Mouse (Mus musculus): ENCODE results near the gene Chtop. TPM values are rescaled to one million over a fixed set of nuclear protein-coding genes. Genes with fewer than 3 reads are reported as not detected.

Chtop gene
- polyA plus RNA-seq, 1 experiment from 2014 or later = 161 TPM

DNA sequence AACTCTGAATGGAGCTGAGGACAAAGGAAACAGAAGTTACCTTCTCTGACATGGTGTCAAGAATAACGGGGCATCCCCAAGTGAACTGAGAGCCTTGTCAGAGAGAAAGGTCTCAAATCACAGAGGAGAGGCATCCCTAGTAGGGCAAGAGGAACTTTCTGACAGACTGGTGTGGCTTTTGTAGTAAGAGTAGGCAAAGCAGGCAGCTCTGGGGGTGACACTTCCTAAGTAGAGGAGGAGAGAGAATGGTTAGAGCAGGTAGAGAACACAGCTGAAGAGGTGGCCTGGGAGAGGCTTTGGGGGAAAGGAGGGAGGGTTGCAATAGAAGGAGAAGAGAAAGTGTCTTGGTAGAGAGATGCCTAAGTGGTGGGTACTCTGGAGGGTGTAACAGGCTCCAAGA is 26.1 kb upstream of the Chtop start:
- Histone ChIP-seq H3K4me3 (ENCODE audit: low read length) (no peak overlapping the region), H3K4me1 (ENCODE audit: control insufficient read depth, insufficient read depth, low read depth, low read length) (no peaks in the 10 kb centered on the region), H3K9ac (ENCODE audit: low read depth, low read length) (no peak overlapping the region), H3K27me3 (replicated peaks; ENCODE audit: control insufficient read depth, insufficient read depth, low read length) (no peaks in the 10 kb centered on the region), H3K27ac (ENCODE audit: low read depth, low read length) (no peak overlapping the region), H3K4me2 (ENCODE audit: low read length) (no peak overlapping the region), H3K36me3 (ENCODE audit: control insufficient read depth, insufficient read depth, low read length) (no peaks in the 10 kb centered on the region), H3K9me3 (ENCODE audit: control insufficient read depth, low read length) (no peaks in the 10 kb centered on the region)
- ATAC-seq = no peak
- WGBS = 78% methylated on average over 1 of the region's 1 CpGs

DNA sequence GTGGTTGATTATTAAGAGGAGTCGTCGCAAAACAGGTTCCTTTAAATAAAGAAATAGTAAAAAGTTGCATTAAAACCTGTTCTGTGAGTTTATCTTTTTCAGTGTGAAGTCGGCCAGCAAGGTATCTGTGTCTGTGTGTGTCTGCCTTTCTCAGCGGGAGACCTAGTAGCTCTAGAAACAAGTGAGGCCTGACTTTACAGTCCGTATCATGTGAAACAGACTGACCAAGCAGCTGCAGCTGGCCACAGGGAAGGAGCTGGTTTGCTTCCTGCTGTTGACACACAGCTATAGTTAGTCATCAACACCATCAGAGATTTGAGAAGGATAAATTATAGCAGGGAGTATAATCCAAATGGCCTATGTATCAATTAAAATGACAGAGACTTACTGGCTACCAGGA is 22.4 kb upstream of the Chtop start:
- Histone ChIP-seq H3K9ac (ENCODE audit: low read depth, low read length) (no peak overlapping the region), H3K4me3 (ENCODE audit: low read length) (no peak overlapping the region), H3K4me2 (ENCODE audit: low read length) (no peak overlapping the region), H3K9me3 (ENCODE audit: control insufficient read depth, low read length) (no peaks in the 10 kb centered on the region), H3K4me1 (ENCODE audit: control insufficient read depth, insufficient read depth, low read depth, low read length) (no peaks in the 10 kb centered on the region), H3K27me3 (replicated peaks; ENCODE audit: control insufficient read depth, insufficient read depth, low read length) (no peaks in the 10 kb centered on the region), H3K27ac (ENCODE audit: low read depth, low read length) (no peak overlapping the region), H3K36me3 (ENCODE audit: control insufficient read depth, insufficient read depth, low read length) (no peaks in the 10 kb centered on the region)
- no peak for ATAC-seq
- WGBS = 74% methylated on average over 5 of the region's 5 CpGs

DNA sequence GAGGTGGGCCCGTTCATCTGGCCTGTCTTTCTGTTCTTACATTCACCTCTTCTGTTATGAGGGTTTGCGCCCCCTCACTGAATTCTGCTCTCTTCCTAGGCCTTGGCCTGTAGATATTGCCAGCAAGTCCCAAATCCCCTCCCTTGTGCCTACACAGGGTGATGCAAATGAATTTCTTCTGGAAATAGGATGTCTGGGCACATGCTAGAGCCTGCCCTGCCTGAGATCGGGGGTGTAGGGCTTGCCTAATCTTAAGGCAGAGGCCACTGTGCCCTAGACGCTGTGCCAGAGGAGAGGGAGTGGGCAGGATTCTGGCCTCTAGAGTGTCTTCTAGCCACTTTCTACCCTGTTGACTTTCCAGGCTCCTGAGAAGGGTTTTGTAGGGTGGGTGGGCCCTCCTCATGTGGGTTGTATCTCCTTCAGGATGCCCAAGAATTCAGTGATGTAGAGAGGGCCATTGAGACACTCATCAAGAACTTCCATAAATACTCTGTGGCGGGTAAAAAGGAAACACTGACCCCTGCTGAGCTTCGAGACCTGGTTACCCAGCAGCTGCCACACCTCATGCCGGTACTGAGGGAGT is 18.1 kb upstream of the Chtop start:
- Histone ChIP-seq H3K27me3 (replicated peaks; ENCODE audit: control insufficient read depth, insufficient read depth, low read length) (no peaks in the 10 kb centered on the region), H3K27ac (ENCODE audit: low read depth, low read length) (no peak overlapping the region), H3K4me1 (ENCODE audit: control insufficient read depth, insufficient read depth, low read depth, low read length) (no peaks in the 10 kb centered on the region), H3K36me3 (ENCODE audit: control insufficient read depth, insufficient read depth, low read length) (no peaks in the 10 kb centered on the region), H3K4me3 (ENCODE audit: low read length) (no peak overlapping the region), H3K9me3 (ENCODE audit: control insufficient read depth, low read length) (no peaks in the 10 kb centered on the region), H3K9ac (ENCODE audit: low read depth, low read length) (no peak overlapping the region), H3K4me2 (ENCODE audit: low read length) (no peak overlapping the region)
- WGBS = 88% methylated on average over 7 of the region's 7 CpGs
- ATAC-seq = no peak

DNA sequence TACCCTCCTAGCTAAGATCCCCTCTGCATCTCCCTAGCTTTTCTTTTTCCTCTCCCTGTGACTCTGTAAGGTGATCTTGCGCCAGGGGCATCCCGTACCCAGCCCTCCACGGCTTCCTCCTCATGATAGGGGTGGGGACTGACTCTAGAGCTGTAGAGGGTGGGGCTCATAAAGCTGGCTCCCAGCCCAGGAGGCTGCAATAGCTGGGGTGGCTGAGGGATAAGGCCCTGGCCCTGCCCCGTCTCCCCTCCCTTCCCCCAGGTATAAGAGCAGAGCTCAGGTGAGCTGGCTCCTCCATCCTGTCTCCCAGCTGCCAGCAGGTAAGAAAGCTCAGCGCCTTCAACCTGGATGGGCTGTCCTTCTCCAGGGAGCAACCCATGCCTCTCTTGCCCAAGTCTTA is 17.3 kb upstream of the Chtop start, which contains the start of gene S100a14:
TSS of gene S100a14 (plus strand) at position 277 of the 400 bp plus-strand sequence.
- Histone ChIP-seq H3K9me3 (ENCODE audit: control insufficient read depth, low read length) (no peaks in the 10 kb centered on the region), H3K4me1 (ENCODE audit: control insufficient read depth, insufficient read depth, low read depth, low read length) (no peaks in the 10 kb centered on the region), H3K27ac (ENCODE audit: low read depth, low read length) (no peak within 1 kb of the TSS), H3K4me2 (ENCODE audit: low read length) (no peak within 1 kb of the TSS), H3K9ac (ENCODE audit: low read depth, low read length) (no peak within 1 kb of the TSS), H3K4me3 (ENCODE audit: low read length) (no peak within 1 kb of the TSS), H3K36me3 (ENCODE audit: control insufficient read depth, insufficient read depth, low read length) (no peaks in the 10 kb centered on the region), H3K27me3 (replicated peaks; ENCODE audit: control insufficient read depth, insufficient read depth, low read length) (no peaks in the 10 kb centered on the region)
- no peak for ATAC-seq
- WGBS = 80% methylated on average over 5 of the region's 5 CpGs

DNA sequence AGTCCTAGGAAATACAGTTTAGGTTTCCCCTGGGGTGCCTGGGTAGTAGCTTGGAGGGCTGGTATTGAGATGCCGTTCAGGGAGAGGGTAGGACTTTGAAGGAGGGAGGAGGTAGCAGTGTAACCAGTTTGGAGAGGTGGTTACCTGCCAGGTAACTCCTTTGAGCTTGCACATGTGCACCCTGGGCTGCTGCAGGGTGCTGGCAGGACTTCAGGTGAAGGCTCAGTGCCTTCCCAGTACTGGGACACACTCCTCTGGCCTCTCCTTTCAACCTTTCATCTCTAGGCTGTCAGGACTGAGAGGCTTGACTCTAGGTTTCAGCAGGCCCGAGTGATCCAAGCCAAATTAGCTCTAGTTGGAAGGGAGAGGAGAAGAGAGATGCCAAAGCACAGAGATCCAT is 16.8 kb upstream of the Chtop start:
- no peak overlapping the region for H3K27ac ChIP-seq (ENCODE audit: low read depth, low read length)
- no peak overlapping the region for H3K4me2 ChIP-seq (ENCODE audit: low read length)
- no peaks in the 10 kb centered on the region for H3K9me3 ChIP-seq (ENCODE audit: control insufficient read depth, low read length)
- H3K4me3 ChIP-seq (ENCODE audit: low read length) = no peak overlapping the region
- H3K27me3 ChIP-seq (replicated peaks; ENCODE audit: control insufficient read depth, insufficient read depth, low read length) = no peaks in the 10 kb centered on the region
- H3K4me1 ChIP-seq (ENCODE audit: control insufficient read depth, insufficient read depth, low read depth, low read length) = no peaks in the 10 kb centered on the region
- H3K9ac ChIP-seq (ENCODE audit: low read depth, low read length) = no peak overlapping the region
- ATAC-seq = no peak
- no peaks in the 10 kb centered on the region for H3K36me3 ChIP-seq (ENCODE audit: control insufficient read depth, insufficient read depth, low read length)
- WGBS = 84% methylated on average over 2 of the region's 2 CpGs

DNA sequence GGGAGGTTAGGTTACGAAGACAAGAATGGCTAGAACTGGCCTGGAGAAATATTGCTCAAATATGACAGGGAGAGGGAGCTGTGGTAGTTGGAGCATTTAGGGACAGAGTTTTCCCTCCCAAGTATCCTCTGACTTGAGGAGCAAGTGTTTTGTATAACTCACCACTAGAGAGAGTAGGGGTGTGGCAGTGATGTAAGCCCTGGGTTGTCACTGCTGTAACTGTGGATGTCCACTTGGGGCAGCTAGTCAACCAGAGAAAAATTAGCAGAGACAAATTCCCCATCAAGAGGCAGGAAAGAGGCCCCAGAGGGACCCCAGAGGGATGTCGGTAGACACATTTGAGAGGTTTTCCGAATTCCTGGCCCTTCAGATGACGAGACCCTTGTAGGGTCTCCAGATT is 16.1 kb upstream of the Chtop start:
- H3K27ac ChIP-seq (ENCODE audit: low read depth, low read length) = no peak overlapping the region
- H3K9ac ChIP-seq (ENCODE audit: low read depth, low read length) = no peak overlapping the region
- H3K36me3 ChIP-seq (ENCODE audit: control insufficient read depth, insufficient read depth, low read length) = no peaks in the 10 kb centered on the region
- no peak overlapping the region for H3K4me2 ChIP-seq (ENCODE audit: low read length)
- H3K4me3 ChIP-seq (ENCODE audit: low read length) = no peak overlapping the region
- H3K4me1 ChIP-seq (ENCODE audit: control insufficient read depth, insufficient read depth, low read depth, low read length) = no peaks in the 10 kb centered on the region
- no peaks in the 10 kb centered on the region for H3K9me3 ChIP-seq (ENCODE audit: control insufficient read depth, low read length)
- 76% methylated on average over 4 of the region's 4 CpGs for WGBS
- ATAC-seq = peak; percentile 45; the same call in 1 of the 2 replicates
- H3K27me3 ChIP-seq (replicated peaks; ENCODE audit: control insufficient read depth, insufficient read depth, low read length) = no peaks in the 10 kb centered on the region

DNA sequence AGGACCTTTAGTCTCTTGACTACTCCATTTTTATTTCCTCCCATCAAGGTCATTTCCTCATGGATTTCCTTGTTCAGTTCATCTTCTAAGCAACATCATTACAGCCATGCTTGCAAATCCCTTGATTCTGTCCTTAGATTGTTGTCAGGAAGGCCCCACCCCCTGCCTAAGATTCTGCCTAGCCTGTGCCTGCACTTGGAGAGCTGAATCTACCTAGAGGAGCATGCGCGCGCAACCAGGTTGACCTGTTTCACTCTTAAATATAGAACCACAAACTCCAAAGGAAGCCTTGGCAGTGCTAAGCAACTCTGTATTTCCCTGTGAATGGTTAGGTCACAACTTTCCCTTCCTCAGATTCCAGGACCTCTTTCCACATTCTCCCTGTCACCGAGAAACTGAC is 8.4 kb upstream of the Chtop start:
- ATAC-seq = no peak
- H3K4me3 ChIP-seq (ENCODE audit: low read length) = no peak overlapping the region
- WGBS = 84% methylated on average over 4 of the region's 4 CpGs
- H3K4me2 ChIP-seq (ENCODE audit: low read length) = no peak overlapping the region
- no peaks in the 10 kb centered on the region for H3K9me3 ChIP-seq (ENCODE audit: control insufficient read depth, low read length)
- H3K36me3 ChIP-seq (ENCODE audit: control insufficient read depth, insufficient read depth, low read length) = no peaks in the 10 kb centered on the region
- peaks cover 20% of the 10 kb centered on the region for H3K27me3 ChIP-seq (replicated peaks; ENCODE audit: control insufficient read depth, insufficient read depth, low read length)
- H3K27ac ChIP-seq (ENCODE audit: low read depth, low read length) = no peak overlapping the region
- H3K4me1 ChIP-seq (ENCODE audit: control insufficient read depth, insufficient read depth, low read depth, low read length) = peaks cover 3% of the 10 kb centered on the region; the same call in 1 of the 2 replicates
- no peak overlapping the region for H3K9ac ChIP-seq (ENCODE audit: low read depth, low read length)

DNA sequence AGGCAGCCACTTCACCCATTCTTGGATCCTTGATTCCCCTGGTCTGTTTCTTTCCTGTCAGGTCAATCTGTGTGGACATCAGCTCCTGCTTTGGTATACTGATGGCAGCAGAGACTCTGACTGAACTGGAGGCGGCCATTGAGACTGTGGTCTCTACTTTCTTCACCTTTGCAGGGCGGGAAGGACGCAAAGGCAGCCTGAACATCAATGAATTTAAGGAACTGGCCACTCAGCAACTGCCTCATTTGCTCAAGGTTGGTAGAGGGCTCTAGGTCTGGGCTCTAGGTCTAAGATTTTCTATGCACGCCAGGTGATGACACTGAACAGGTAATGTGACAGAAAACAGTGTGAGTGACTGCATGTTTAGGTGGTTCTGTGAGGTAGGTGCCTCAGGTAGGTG is 6.5 kb upstream of the Chtop start:
- Histone ChIP-seq H3K27ac (ENCODE audit: low read depth, low read length) (no peak overlapping the region), H3K9me3 (ENCODE audit: control insufficient read depth, low read length) (no peaks in the 10 kb centered on the region), H3K9ac (ENCODE audit: low read depth, low read length) (no peak overlapping the region), H3K36me3 (ENCODE audit: control insufficient read depth, insufficient read depth, low read length) (no peaks in the 10 kb centered on the region), H3K4me3 (ENCODE audit: low read length) (no peak overlapping the region), H3K27me3 (replicated peaks; ENCODE audit: control insufficient read depth, insufficient read depth, low read length) (peaks cover 24% of the 10 kb centered on the region), H3K4me2 (ENCODE audit: low read length) (no peak overlapping the region), H3K4me1 (ENCODE audit: control insufficient read depth, insufficient read depth, low read depth, low read length) (peaks cover 3% of the 10 kb centered on the region; the same call in 1 of the 2 replicates)
- no peak for ATAC-seq
- WGBS = 88% methylated on average over 4 of the region's 4 CpGs

DNA sequence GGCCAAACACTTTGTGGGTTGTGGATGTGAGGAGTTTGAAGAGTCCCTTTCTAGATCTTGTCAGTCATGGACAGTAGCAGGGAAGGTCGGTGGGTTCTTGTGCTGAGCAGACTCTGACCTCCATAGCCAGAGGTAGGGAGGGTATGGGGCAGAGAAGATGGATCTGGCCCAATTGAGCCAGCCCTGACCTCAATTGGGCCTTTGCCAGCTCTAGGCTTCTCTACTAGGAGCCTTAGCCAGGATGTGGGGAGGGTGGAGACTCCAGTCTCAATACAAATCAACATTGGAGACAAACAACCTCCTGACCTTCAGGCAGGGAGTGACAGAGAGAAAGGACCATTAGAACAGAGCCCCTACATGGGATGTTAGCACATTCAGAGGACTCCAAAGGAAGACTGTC is 5.9 kb upstream of the Chtop start:
- Histone ChIP-seq H3K36me3 (ENCODE audit: control insufficient read depth, insufficient read depth, low read length) (no peaks in the 10 kb centered on the region), H3K4me2 (ENCODE audit: low read length) (peak overlapping the region; percentile 61), H3K27me3 (replicated peaks; ENCODE audit: control insufficient read depth, insufficient read depth, low read length) (peaks cover 24% of the 10 kb centered on the region), H3K9ac (ENCODE audit: low read depth, low read length) (peak overlapping the region; percentile 41), H3K4me3 (ENCODE audit: low read length) (peak overlapping the region; percentile 32), H3K27ac (ENCODE audit: low read depth, low read length) (no peak overlapping the region), H3K9me3 (ENCODE audit: control insufficient read depth, low read length) (no peaks in the 10 kb centered on the region), H3K4me1 (ENCODE audit: control insufficient read depth, insufficient read depth, low read depth, low read length) (peaks cover 3% of the 10 kb centered on the region; the same call in 1 of the 2 replicates)
- WGBS = 25% methylated on average over 1 of the region's 1 CpGs
- ATAC-seq = 0 out of 2 replicates have a peak, but pooled peaks have one; percentile 4

Data from hindbrain, embryonic 16.5 days (tissue).